Mouse (Mus musculus) heart, postnatal 0 days (tissue): ENCODE results near the gene Lmbrd2. TPM values are rescaled to one million over a fixed set of nuclear protein-coding genes. Genes with fewer than 3 reads are reported as not detected.
A peak's percentile ranks its signal among the peaks of the same experiment; 100 is the strongest.

Source experiments
- ATAC-seq: fragments of 200-750 bp; cut with Nextera tagmentation; 2 replicates; pipeline ENCODE4 v1.8.0; 2017; ENCODE audit warnings: low read depth, moderate number of reproducible peaks, moderate library complexity; ENCODE audit not compliant: insufficient read depth
- DNase-seq: peaks from one replicate; pipeline ENCODE4 v3.0.0-alpha.2; 2016; ENCODE audit warnings: low spot score
- H3K27ac ChIP-seq: fragments of 300-500 bp; sonication (generic); 2 replicates; pipeline ENCODE4 v1.5.1; 2014; ENCODE audit warnings: low read depth, mild to moderate bottlenecking
- H3K27me3 ChIP-seq: fragments of 300-500 bp; sonication (generic); 2 replicates; pipeline ENCODE4 v1.6.1; 2014; ENCODE audit warnings: low read length, mixed read lengths; ENCODE audit not compliant: control insufficient read depth, insufficient read depth
- H3K36me3 ChIP-seq: fragments of 300-500 bp; sonication (generic); replicated peaks from 2 replicates; pipeline ENCODE4 v1.6.1; 2014; ENCODE audit warnings: low read length, mixed read lengths; ENCODE audit not compliant: control insufficient read depth, insufficient read depth
- H3K4me1 ChIP-seq: fragments of 300-500 bp; sonication (generic); 2 replicates; pipeline ENCODE4 v1.6.1; 2014; ENCODE audit warnings: antibody characterized with exemption; ENCODE audit not compliant: control insufficient read depth, insufficient read depth
- H3K4me2 ChIP-seq: fragments of 300-500 bp; sonication (generic); 2 replicates; pipeline ENCODE4 v1.6.1; 2014; ENCODE audit warnings: low read depth, mild to moderate bottlenecking, low read length, moderate library complexity
- H3K4me3 ChIP-seq: fragments of 300-500 bp; sonication (generic); 2 replicates; pipeline ENCODE4 v1.5.1; 2014; ENCODE audit warnings: low read depth, low read length
- H3K9ac ChIP-seq: fragments of 300-500 bp; sonication (generic); replicated peaks from 2 replicates; pipeline ENCODE4 v1.6.1; 2014; ENCODE audit warnings: low read depth, low read length, mixed read lengths
- H3K9me3 ChIP-seq: fragments of 300-500 bp; sonication (generic); replicated peaks from 2 replicates; pipeline ENCODE4 v1.6.1; 2016; ENCODE audit warnings: low read length; ENCODE audit not compliant: control insufficient read depth
- CTCF ChIP-seq: IDR thresholded peaks from 2 replicates; pipeline ENCODE4 v1.5.1; 2016; ENCODE audit warnings: antibody characterized with exemption, control low read depth, low read depth
- EP300 ChIP-seq: IDR thresholded peaks from 2 replicates; pipeline ENCODE4 v1.6.1; 2016; ENCODE audit warnings: antibody characterized with exemption, low read depth
- WGBS: fragments of 180-500 bp; shearing (Covaris S2); extraction: QIAGEN DNeasy Blood & Tissue Kit; methylation state at CpG from one replicate; pipeline ENCODE4 v1.1.7; 2014; 5-methylcytosine and 5-hydroxymethylcytosine counted together
- polyA plus RNA-seq: library from polyadenylated mRNA; unstranded; fragments of >200 nt; fragmentation: Nextera tagmentation; extraction: Ambion mirVana; gene quantifications from 2 replicates; pipeline ENCODE4 v1.2.1, GENCODE M21; 2015
- total RNA-seq: library from RNA; depleted of rRNA; stranded (reverse); fragments of >200 nt; gene quantifications from 2 replicates; pipeline ENCODE4 v1.2.3, GENCODE M21; 2014; ENCODE audit warnings: low replicate concordance; rRNA removed

The Lmbrd2 gene
- total RNA-seq, result 14.8 and 28.5 TPM in 2 replicates
- polyA plus RNA-seq, result 1.3 TPM in 2 replicates

DNA sequence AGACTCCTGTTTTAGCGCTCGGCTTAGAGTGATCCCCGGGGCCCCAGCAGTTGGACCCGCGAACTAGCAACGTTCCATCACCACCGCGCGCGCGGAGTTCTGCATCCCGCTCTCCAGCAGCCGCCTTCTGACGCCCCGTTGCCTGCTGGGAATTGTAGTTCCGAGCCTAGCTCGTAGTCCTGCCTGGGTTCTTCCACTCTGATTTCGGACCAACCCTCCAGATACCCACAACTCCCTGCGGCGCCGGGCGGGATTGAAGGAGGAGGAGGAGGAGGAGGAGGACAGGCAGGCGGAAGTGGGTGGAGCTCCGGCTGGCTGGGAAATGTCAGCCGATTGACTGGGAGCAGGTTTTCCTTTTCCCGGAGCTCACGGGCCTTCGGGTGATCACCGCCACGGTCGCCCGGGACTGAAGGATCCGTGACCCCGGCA is at the start of gene Lmbrd2:
Gene Lmbrd2 (plus strand): TSS at position 299 of the 429 bp plus-strand sequence.
- 0 out of 2 replicates have a peak, but pooled peaks cover 5% of the 10 kb centered on the region for H3K4me1 ChIP-seq
- ATAC-seq (peak; percentile 100), DNase-seq (peak; percentile 98)
- peak within 1 kb of the TSS; percentile 95 for H3K4me2 ChIP-seq
- H3K36me3 ChIP-seq, result 0 out of 2 replicates have a peak, but pooled peaks cover 10% of the 10 kb centered on the region
- under 1% methylated on average over 34 of the region's 34 CpGs for WGBS
- H3K9me3 ChIP-seq, result no peaks in the 10 kb centered on the region
- peak within 1 kb of the TSS; percentile 93 for H3K4me3 ChIP-seq
- H3K27me3 ChIP-seq, result no peaks in the 10 kb centered on the region
- TF ChIP-seq EP300, result no peak
- TF ChIP-seq CTCF, result no peak
- peak within 1 kb of the TSS; percentile 81 for H3K9ac ChIP-seq
- peak within 1 kb of the TSS; percentile 61 for H3K27ac ChIP-seq

DNA sequence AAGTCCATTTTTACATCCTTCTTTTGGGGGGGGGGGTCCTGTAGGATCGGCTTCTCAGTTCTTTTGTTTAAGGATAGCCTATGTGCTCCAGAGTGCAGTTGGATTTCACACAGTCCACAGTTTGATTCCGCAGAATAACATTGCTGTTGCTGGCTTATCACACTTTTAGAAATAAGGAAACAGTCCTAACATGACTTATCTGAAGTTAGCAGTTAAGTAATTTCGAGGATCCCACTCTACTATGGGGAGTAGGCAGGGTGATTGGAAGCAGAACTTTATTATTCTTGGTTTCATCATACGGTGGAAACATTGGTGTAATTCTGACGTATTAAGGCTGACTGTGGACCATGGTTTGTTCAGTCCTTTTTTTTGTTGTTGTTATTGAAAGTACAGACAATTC is 49.7 kb upstream of the Lmbrd2 start:
- Histone ChIP-seq H3K27ac (no peak overlapping the region), H3K36me3 (peaks cover 30% of the 10 kb centered on the region), H3K27me3 (no peaks in the 10 kb centered on the region), H3K4me3 (no peak overlapping the region), H3K9ac (no peak overlapping the region), H3K9me3 (no peaks in the 10 kb centered on the region), H3K4me2 (no peak overlapping the region), H3K4me1 (peaks cover 4% of the 10 kb centered on the region)
- TF ChIP-seq EP300 (no peak), CTCF (no peak)
- ATAC-seq (no peak), DNase-seq (no peak)
- 72% methylated on average over 5 of the region's 5 CpGs for WGBS

DNA sequence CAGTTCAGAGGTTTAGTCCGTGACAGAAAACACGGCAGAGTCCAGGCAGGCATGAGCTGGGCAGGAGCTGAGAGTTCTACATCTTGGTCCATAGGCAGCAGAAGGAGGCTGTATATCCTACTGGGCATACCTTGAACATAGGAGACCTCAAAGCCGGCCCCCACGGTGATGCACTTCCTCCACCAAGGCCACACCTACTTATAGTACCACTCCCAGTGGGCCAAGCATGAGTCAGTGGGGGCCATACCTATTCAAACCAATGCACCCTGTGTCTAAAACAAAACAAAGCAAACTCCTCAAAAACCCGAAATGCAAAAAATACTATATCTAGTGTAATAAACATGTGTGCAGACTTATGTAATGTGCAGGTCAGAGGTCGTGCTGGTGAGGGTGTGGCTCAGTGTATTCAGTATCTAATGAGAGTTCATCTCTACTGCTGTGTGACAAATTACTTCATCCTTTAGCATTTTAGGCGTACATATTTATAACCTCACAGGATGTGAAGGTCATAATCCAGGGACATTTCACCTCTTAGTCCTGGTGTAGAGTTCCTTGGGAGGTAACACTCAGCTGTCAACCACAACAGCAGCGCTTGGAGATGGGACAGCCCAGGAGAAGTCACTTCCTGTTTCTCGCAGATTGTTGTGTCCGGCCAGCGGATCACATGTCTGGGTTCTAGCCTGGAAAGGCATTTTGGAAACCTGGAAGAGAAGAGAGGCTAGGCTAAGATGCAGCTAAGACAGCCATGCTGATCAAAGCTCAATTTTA is 46.6 kb upstream of the Lmbrd2 start:
- no peak overlapping the region for H3K9ac ChIP-seq
- H3K27me3 ChIP-seq, result no peaks in the 10 kb centered on the region
- ATAC-seq (peak; percentile 39; the same call in 1 of the 2 replicates), DNase-seq (no peak)
- H3K36me3 ChIP-seq, result peaks cover 36% of the 10 kb centered on the region
- H3K4me3 ChIP-seq, result no peak overlapping the region
- TF ChIP-seq CTCF (no peak), EP300 (no peak)
- no peaks in the 10 kb centered on the region; the same call in none of the 2 replicates for H3K4me1 ChIP-seq
- H3K4me2 ChIP-seq, result 0 out of 2 replicates have a peak overlapping the region, but pooled peaks have one; percentile 22
- no peak overlapping the region for H3K27ac ChIP-seq
- no peaks in the 10 kb centered on the region for H3K9me3 ChIP-seq
- WGBS, result 65% methylated on average over 11 of the region's 11 CpGs

DNA sequence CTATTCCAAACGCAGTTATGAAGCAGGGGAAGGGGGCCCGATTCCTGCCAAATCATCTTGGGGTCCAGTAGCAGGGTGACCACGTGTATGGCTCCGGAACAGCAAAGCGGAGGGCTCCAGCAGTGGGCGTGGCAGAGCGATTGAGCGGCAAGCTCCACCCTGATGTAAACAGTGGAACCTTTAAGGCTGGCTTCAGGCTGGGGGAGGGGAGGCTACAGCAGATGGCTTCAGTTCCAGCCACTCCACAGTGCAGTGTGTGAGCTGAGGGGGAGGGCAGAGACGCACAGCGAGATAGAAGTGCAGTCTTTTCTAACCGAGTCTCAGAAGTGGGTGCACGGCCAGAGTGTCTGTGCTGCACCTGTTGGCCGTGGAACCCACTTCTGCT is 46.0 kb upstream of the Lmbrd2 start:
- no peak overlapping the region for H3K9ac ChIP-seq
- DNase-seq (no peak), ATAC-seq (peak; percentile 75)
- no peaks in the 10 kb centered on the region for H3K27me3 ChIP-seq
- WGBS, result 13% methylated on average over 13 of the region's 13 CpGs
- H3K4me3 ChIP-seq, result no peak overlapping the region
- no peaks in the 10 kb centered on the region; the same call in none of the 2 replicates for H3K4me1 ChIP-seq
- no peaks in the 10 kb centered on the region for H3K9me3 ChIP-seq
- H3K27ac ChIP-seq, result no peak overlapping the region
- peaks cover 42% of the 10 kb centered on the region for H3K36me3 ChIP-seq
- TF ChIP-seq CTCF (no peak), EP300 (no peak)
- H3K4me2 ChIP-seq, result peak overlapping the region; percentile 22; the same call in 1 of the 2 replicates

GRCm38 (mm10) chr15:9096865-9097264 is 43.5 kb upstream of the Lmbrd2 start:
- no peak for TF ChIP-seq EP300
- TF ChIP-seq CTCF, result no peak
- H3K9me3 ChIP-seq, result no peaks in the 10 kb centered on the region
- no peaks in the 10 kb centered on the region for H3K27me3 ChIP-seq
- H3K4me2 ChIP-seq, result no peak overlapping the region
- H3K9ac ChIP-seq, result no peak overlapping the region
- H3K36me3 ChIP-seq, result peaks cover 58% of the 10 kb centered on the region
- no peak overlapping the region for H3K4me3 ChIP-seq
- ATAC-seq (no peak), DNase-seq (no peak)
- WGBS, result 46% methylated on average over 4 of the region's 4 CpGs
- no peak overlapping the region for H3K27ac ChIP-seq
- no peaks in the 10 kb centered on the region; the same call in none of the 2 replicates for H3K4me1 ChIP-seq
